Mouse (Mus musculus): ENCODE measurements around the gene Ino80b. TPM values are rescaled to one million over a fixed set of nuclear protein-coding genes. Genes with fewer than 3 reads are reported as not detected.

The Ino80b gene
- total and polyA plus RNA-seq, 3 experiments, result 14.9 to 30.4 (median 26.1) TPM

- dilution Hi-C loops (cut with MboI; ENCODE audit: extremely low pct_ligation_motif_present, extremely low pct_unique_long_range_greater_than_20kb, low sequenced_read_pairs), result no loop called here
- Histone ChIP-seq H3K9ac (ENCODE audit: insufficient read depth, low read depth) (no peak overlapping the region), H3K27ac (ENCODE audit: insufficient read depth, low read depth) (no peak overlapping the region), H3K9me3 (replicated peaks; ENCODE audit: low read length) (no peaks in the 10 kb centered on the region), H3K36me3 (replicated peaks in 1 of 2; ENCODE audit: control insufficient read depth in 1 of 2, insufficient read depth in 1 of 2, low read length in 1 of 2) (no peaks in the 10 kb centered on the region), H3K27me3 (replicated peaks) (no peaks in the 10 kb centered on the region), H3K4me1 (ENCODE audit: control insufficient read depth in 1 of 2, insufficient read depth in 2 of 2) (peaks cover 1 to 23% of the 10 kb centered on the region in 2 experiments; a peak in 3 of 4 replicates), H3K4me3 (replicated peaks in 1 of 3; ENCODE audit: low read depth in 2 of 3, low read length in 2 of 3, poor library complexity in 1 of 3) (no peak overlapping the region), H3K79me2 (replicated peaks; ENCODE audit: control insufficient read depth, extremely low read depth, insufficient read depth, poor library complexity, severe bottlenecking) (no peaks in the 10 kb centered on the region), H3K4me2 (ENCODE audit: insufficient read depth, low read depth, poor library complexity, severe bottlenecking) (no peak overlapping the region)
- in situ Hi-C loops (cut with MboI; ENCODE audit: low pct_ligation_motif_present, low pct_unique_long_range_greater_than_20kb, low sequenced_read_pairs), result no loop called here
- TF ChIP-seq ZKSCAN1 (IDR thresholded peaks at IDR 0.05; ENCODE audit: borderline replicate concordance, low read depth, low read length), result no peak
- no peak for TF ChIP-seq BHLHE40 (IDR thresholded peaks at IDR 0.05; ENCODE audit: low read depth, low read length)
- TF ChIP-seq ZNF384 (IDR thresholded peaks at IDR 0.05; ENCODE audit: low read depth, low read length), result no peak
- TF ChIP-seq CTCF (conservative IDR thresholded peaks at IDR 0.05 in 1 of 2, IDR thresholded peaks at IDR 0.05 in 1 of 2; ENCODE audit: low read depth in 2 of 2, low read length in 2 of 2), result no peak
- no peak for TF ChIP-seq IRF4 (IDR thresholded peaks at IDR 0.05; ENCODE audit: low read depth, low read length)
- TF ChIP-seq MEF2A (IDR thresholded peaks at IDR 0.05; ENCODE audit: borderline replicate concordance, low read depth, low read length), result no peak
- no peak for TF ChIP-seq ETS1 (conservative IDR thresholded peaks at IDR 0.05; ENCODE audit: low read depth, low read length)
- TF ChIP-seq MXI1 (IDR thresholded peaks at IDR 0.05; ENCODE audit: low read depth, low read length), result no peak
- TF ChIP-seq JUN (IDR thresholded peaks at IDR 0.05; ENCODE audit: insufficient read depth, low read depth, low read length), result no peak
- TF ChIP-seq USF2 (conservative IDR thresholded peaks at IDR 0.05; ENCODE audit: low read depth, low read length), result no peak
- TF ChIP-seq CHD1 (IDR thresholded peaks at IDR 0.05; ENCODE audit: low read depth, low read length), result no peak
- TF ChIP-seq CHD2 (IDR thresholded peaks at IDR 0.05; ENCODE audit: low read length), result no peak
- no peak for TF ChIP-seq POLR2A (IDR thresholded peaks at IDR 0.05; ENCODE audit: low read depth, low read length)
- TF ChIP-seq TCF12 (IDR thresholded peaks at IDR 0.05; ENCODE audit: low read depth, low read length), result no peak
- no peak for TF ChIP-seq MAZ (IDR thresholded peaks at IDR 0.05; ENCODE audit: low read depth, low read length)
- TF ChIP-seq ZMIZ1 (IDR thresholded peaks at IDR 0.05; ENCODE audit: low read depth, low read length), result no peak
- no peak for DNase-seq (ENCODE audit: extremely low read depth)
These were observed 7.1 kb upstream of the Ino80b start for GRCm38 (mm10) chr6:83132176-83132919.

- in situ Hi-C loops (cut with MboI; ENCODE audit: low pct_ligation_motif_present, low pct_unique_long_range_greater_than_20kb, low sequenced_read_pairs), result no loop called here
- Histone ChIP-seq H3K79me2 (replicated peaks; ENCODE audit: control insufficient read depth, extremely low read depth, insufficient read depth, poor library complexity, severe bottlenecking) (no peaks in the 10 kb centered on the region), H3K4me3 (replicated peaks in 1 of 3; ENCODE audit: low read depth in 2 of 3, low read length in 2 of 3, poor library complexity in 1 of 3) (no peak overlapping the region), H3K4me2 (ENCODE audit: insufficient read depth, low read depth, poor library complexity, severe bottlenecking) (no peak overlapping the region), H3K9ac (ENCODE audit: insufficient read depth, low read depth) (no peak overlapping the region), H3K27ac (ENCODE audit: insufficient read depth, low read depth) (no peak overlapping the region), H3K9me3 (replicated peaks; ENCODE audit: low read length) (no peaks in the 10 kb centered on the region), H3K36me3 (replicated peaks in 1 of 2; ENCODE audit: control insufficient read depth in 1 of 2, insufficient read depth in 1 of 2, low read length in 1 of 2) (no peaks in the 10 kb centered on the region), H3K27me3 (replicated peaks) (no peaks in the 10 kb centered on the region), H3K4me1 (ENCODE audit: control insufficient read depth in 1 of 2, insufficient read depth in 2 of 2) (peaks cover 0 to 18% of the 10 kb centered on the region in 2 experiments; a peak in 2 of 4 replicates)
- DNase-seq (ENCODE audit: extremely low read depth), result no peak
- dilution Hi-C loops (cut with MboI; ENCODE audit: extremely low pct_ligation_motif_present, extremely low pct_unique_long_range_greater_than_20kb, low sequenced_read_pairs), result no loop called here
- TF ChIP-seq RCOR1 (conservative IDR thresholded peaks at IDR 0.05; ENCODE audit: low read depth, low read length), result no peak
- TF ChIP-seq GABPA (IDR thresholded peaks at IDR 0.05; ENCODE audit: insufficient replicate concordance, low read depth, low read length), result no peak
- no peak for TF ChIP-seq ZNF384 (IDR thresholded peaks at IDR 0.05; ENCODE audit: low read depth, low read length)
- no peak for TF ChIP-seq USF1 (IDR thresholded peaks at IDR 0.05; ENCODE audit: low read depth, low read length)
- TF ChIP-seq JUND (conservative IDR thresholded peaks at IDR 0.05; ENCODE audit: low read depth, low read length), result no peak
These were observed 6.3 kb upstream of the Ino80b start for GRCm38 (mm10) chr6:83131469-83132034.

All from CH12.LX (cell line).